Mouse (Mus musculus) urinary bladder, postnatal 10 days (tissue): ENCODE measurements around the gene Zfp799.
A peak's percentile ranks its signal among the peaks of the same experiment; 100 is the strongest.
"Not testable (repeated sequence)": the region's sequence is repeated elsewhere in the genome, so short reads cannot be mapped to it uniquely, and the experiment has no call there.

Experiments used
- DNase-seq: peaks from one replicate; pipeline ENCODE4 v3.0.0; 2022; ENCODE audit warnings: low spot score

Zfp799 gene

DNA sequence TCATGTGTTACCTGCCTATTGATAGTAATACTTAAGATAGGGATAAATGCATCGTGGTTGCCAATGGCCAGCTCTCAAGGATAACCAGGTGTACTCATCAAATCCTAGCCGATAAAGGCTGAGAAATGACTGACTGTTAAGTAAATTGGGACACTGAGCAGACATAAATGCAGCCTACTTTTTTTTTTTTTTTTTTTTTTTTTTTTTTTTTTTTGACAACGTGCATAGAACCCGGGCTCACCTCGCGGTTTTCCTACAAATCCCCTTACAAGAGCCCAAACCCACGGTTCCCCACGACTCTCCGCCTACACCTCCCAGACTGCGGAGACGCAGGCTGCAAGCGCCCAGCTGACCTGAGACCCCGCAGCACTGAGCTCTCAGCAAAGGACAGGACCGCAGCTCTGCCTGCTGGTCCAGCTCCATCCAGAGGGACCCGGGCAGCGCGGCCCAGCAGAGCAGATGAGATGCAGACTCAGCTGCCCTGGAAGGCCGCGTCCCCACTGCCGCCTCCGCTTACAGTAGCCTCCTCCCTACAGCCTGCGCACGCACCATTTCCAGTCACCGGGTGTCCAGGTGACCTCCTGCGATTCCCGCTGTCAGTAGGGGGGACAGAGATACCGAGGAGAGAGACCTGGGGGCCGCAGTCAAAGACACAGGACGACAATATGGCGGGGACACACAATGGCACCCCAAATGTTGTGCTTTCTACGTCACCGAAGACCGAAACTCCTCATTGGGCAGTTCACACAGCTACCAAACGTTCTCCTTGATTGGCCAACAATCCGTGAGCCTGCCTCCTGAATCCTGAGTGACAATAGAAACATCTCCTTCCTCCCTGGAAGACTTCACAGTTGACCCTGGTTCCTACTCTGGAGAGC lies at the start of gene Zfp799:
Gene Zfp799, minus strand, starts transcription at position 722 of the 878 bp plus-strand sequence.
- DNase-seq: no peak

DNA sequence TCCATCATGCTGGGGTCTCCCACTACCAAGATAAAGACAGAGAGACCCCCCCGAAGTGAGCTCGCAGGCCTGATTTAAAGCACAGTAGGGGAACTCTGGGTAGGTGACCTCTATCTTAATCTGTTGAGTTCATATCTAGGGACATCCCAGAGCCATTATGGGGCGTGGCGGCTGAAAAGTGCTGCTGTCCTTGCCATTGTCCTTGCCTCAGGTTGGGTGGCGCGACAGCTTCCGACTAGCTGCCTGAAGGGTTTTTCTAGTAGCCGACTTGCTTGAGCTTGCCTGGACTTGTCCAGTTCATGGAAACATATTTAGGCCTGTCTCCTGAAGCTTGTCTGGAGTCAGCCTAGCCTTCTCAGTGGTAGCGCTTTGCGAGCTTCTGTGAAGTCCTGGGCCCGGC lies 48.7 kb upstream of the Zfp799 start:
- DNase-seq: no peak

DNA sequence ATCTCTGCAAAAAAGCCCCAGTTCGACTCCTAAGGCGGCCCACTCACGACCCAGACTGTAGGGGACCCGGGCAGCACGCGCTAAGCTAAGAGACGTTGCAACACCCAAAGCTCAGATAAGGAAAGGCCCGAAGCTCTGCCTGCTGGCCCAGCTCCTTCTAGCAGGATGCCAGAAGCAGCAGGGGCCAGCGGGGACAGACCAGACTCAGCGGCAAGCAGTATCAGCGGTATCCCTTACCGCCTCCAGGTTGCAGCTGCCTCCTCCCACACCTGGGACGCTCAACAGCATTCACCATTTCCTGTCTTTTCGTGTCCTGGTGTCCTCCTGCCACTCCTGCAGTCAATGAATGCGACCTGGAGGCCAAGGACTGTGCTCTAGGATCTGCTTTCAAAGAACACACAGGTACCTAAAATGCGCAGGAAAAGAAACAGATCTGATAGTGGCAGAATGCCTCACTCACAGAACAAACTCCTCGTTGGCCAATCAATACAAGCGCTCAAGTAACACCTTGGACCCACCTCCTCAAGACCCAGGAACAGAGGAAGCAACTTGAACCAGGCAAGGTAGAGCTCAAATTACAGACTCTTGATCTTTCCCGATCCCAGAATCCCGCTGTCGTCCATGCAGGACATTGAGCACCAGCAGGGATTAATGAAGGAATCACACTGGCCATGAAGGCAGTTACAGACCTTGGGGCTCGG lies 47.6 kb upstream of the Zfp799 start:
- DNase-seq: no peak

DNA sequence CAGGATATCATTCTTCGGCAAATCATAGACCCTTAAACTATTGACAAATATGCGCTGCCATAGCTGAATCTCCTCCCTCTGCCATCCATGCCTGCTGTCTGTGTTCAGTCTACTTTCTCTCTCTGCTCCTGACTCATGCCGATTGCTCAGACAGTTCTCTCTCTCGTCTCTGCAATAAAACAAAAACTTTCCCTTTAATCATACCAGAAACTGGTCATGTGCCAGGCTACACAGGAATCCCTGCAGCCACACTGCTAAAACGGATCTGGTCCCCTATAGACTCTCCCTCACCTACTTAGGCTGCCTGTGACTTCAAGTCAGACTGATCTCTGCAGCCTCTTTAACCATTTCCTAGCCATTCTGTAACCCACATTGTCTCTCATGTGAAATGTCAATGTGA lies 42.6 kb upstream of the Zfp799 start:
- DNase-seq: no peak

DNA sequence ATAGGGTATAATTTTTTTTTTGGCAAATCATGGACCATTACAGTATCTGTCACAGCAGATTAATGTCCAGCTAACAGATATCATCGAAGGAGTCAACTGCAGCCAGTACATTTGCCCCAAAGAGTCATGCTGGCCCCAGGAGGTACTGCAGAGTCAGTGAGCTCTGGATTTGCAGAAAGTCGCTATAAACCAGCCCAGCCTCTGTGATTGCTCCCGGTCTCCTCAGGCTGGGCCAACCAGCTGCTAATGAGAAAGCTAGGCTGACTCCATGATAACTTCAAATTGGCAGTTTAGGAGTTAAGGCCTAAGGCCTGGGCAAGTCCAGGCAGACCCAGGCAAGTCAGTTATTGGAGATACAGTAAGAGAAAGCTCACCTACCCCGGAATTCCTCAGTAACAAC lies 42.0 kb upstream of the Zfp799 start:
- DNase-seq: no peak

DNA sequence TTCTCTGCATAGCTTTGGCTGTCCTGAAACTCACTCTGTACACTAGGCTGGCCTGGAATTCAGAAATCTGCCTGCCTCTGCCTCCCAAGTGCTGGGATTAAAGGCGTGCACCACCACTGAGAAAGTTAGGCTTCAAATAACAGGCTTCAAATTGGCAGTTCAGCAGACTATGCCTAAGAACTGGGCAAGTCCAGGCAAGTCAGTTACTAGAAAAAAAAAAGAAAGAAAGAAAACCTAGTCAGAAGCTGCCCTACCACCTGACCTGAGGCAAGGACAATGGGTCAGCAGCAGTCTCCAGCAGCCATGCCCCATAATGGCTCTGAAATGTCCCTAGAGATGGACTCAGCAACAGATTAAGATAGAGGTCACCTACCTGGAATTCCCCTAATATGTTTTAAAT lies 41.4 kb upstream of the Zfp799 start:
- DNase-seq: no peak

DNA sequence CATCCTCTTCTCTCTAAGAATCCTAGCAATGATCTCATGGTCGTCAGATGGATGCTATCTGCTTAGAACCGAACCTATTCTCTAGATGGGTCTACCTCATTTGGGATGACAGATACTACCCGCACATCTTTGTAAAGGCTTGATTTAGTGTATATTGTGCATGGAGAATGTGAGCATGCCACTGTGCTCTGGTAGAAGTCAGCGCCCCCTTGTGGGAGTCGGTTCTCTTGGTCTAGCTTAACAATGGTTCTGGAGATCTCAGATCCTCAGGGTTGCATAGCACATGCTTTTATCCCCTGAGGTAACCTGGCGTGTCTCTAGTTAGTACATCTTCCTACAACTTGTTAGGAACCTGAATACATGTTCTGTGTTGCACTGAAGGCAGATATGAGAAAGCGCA lies 37.2 kb upstream of the Zfp799 start:
- not testable (repeated sequence) for DNase-seq

DNA sequence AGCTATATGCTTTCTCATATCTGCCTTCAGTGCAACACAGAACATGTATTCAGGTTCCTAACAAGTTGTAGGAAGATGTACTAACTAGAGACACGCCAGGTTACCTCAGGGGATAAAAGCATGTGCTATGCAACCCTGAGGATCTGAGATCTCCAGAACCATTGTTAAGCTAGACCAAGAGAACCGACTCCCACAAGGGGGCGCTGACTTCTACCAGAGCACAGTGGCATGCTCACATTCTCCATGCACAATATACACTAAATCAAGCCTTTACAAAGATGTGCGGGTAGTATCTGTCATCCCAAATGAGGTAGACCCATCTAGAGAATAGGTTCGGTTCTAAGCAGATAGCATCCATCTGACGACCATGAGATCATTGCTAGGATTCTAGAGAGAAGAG lies 26.7 kb upstream of the Zfp799 start:
- DNase-seq: not testable (repeated sequence)

DNA sequence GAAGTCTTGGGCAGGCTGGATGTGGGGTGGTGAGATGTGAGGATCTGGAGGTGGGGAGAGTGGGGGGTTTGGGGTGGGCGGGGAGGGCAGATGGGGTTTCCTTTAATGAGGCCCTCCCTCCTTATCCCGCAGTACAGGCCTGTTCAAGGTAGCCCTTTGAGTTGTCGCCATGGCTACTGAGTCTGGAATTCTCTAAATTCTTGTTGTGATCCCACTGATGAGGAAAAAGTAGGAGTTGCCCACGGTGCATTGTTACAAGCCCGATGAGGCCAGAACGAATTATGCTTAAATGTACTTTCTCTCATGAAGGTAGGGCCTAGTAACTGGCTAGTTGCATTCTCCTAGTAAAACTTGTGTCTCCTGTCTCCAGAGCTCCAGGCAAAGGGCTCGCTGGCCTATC lies 21.5 kb upstream of the Zfp799 start:
- DNase-seq: no peak

DNA sequence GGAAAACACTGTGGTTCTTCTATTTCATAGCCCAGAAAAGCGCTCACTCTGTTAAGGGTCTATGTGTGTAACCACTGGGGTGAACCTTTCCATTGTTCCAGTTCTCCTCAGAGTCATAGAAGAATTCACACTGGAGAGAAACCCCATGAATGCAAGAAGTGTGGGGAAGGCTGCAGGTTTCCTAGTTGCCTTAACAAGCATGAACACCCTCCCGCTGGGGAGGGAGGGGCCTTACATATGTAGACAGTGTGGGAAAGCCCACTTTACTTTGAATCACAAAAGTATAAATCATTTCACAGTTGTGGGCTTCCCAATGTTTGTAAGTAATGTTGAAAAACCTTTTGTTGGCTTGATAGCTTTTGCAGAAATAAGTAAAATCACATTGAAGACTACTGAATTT lies 11.3 kb upstream of the Zfp799 start:
- DNase-seq: no peak

DNA sequence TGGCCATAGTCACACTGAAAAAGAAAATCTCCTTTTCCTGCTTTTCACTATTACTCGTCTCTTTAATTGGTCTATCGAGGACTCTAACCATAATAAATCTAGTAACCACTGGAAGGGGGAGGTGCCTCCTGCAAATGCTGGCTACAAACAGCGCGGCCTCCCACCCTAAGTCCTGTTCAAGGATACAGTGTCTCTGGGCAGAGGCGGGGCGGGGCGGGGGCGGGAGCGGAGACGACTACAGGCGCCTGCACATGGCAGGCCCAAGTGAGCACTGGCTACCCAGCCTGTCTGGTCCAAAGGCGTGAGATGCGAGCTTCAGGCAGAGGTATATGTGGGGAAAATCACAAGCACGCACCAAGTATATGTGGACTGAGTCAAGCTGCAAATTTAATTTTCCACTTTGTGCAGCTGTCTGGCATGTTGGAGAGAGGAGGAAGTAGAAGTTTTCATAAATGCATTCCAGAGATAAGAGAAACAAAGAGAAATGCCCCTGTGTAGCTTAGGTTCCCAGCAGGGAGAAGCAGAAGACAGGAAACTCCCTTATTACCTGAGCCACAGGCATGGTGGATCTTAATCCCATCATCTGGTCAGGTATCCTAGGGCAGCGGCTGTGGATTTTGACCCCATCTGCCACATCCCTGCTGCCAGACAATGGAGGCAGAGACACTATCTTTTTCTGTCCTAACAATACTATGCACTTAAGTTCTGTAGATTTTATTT lies 9.2 kb upstream of the Zfp799 start:
- DNase-seq: no peak

DNA sequence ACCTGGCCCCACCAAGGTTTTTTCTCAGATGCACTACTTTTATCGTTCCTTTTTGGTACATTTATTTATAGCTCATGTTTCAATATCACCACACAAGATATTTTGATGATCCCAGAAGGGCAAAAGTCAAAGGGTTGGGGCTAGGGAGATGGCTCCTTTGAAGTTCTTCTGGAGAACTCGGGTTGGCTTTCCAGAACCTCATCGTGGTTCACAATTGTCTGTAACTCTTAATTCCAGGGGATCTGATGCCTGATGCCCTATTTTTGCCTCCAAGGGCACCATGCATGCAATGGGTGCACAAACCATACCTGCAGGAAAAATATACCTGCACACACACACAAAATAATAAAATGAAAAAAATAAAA lies 339 bp upstream of the Zfp799 start:
- DNase-seq: no peak

DNA sequence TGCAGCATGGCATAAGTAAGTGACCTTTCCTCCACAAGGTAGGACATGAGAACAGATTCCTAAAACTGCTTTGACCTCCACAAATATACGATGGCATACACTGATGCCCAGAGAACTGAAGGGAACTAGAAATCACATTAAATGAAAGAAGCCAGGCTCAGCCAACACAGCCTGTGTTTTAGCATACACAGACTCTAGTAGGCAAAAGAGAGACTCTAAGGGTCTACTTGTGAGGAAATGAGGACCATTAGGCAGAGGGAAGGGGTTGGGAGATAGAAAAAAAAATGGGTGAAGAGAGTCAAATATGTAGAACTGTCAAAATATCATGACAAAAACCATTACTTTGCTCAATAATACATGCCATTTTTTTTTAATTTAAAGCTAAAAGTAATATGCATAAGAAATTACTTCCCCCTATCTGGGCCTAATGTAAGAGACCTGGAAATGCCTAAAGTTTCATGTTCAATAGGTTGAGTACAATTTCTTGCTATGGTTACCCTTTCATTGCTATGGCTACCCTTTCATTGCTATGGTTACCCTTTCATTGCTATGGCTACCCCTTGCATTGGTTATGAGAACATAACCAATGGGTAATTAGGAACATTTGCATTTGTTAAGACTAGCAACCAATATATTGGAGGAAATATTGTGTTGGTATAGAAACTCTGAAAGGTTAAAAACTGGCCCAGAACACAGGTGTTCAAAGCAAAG lies 13.8 kb downstream of the Zfp799 start:
- DNase-seq: no peak

DNA sequence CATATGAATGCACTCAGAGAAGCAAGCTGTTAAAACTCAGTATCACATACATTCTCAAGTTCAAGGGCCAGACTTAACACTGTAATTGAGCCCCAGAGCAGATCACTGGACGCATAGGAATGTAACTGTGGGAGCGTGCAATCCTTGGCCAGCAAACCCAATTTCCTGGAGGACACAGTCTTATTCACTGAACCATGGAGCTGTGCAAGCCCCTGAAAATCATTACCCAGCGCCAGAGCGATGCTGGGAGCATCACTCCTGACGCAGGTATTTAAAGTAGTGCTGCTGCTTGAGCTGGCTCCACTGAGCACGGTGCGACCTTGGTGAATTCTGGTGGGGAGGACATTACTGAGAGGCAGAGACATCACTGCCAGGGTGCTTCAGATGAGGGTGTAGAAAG lies 15.9 kb downstream of the Zfp799 start:
- no peak for DNase-seq

DNA sequence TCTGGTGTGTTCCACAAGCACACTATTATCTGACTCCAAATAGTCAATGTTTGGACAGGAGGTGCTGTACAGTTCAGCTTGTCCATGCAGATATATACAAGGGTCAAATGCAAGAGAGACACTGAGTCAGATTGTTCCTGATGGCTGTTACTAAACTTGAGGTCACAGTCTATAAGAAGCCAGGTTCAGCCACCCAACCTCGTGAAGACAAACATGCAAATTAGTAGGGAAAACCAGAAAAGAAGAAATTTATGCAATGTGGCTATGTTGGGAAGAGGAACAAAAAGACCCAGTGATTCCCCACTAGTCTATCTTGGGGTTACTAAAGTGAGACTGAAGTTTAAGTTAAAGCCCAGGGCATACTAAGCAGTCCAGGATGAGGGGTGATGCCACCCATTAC lies 19.4 kb downstream of the Zfp799 start:
- DNase-seq: no peak

DNA sequence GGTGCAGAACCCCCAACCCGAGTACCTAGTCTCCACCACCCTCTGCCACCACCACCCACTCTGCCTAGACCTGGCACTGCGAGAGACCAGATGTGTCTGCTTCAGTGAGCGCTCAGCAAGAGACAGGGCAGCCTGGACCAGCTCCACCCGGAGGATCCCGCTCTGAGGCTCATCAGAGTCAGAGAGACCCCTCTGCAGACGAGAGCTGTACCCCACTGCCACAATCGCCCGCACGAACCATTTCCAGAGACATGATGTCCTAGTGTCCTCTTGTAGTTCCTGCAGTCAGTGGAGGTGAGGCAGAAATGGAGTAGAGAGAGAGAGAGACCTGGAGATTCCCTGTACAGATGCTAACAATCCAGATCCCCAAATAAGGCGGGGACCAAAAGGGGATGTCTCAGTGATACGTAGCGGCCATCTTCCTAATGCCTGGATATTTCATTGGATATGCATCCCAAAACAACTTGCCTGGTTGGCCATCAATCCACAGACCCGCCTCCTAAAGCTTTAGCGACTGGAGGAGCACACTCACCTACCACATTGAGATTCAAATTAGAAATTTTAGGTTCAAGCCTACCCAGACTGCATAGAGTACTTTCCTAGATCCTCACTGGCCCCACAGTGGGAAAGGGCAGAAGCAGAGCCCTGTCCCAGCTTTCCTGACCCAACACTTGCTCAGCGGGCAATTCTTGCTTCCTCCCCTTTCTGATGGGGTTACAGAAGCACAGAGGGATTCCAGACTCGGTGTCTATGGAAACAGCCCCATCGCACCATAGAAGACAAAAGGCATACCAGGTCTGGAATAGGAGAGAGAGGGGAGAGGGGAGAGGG lies 20.3 kb downstream of the Zfp799 start, which contains the start of gene Zfp811:
Gene Zfp811, minus strand, starts transcription at position 388 of the 831 bp plus-strand sequence.
- DNase-seq: no peak

DNA sequence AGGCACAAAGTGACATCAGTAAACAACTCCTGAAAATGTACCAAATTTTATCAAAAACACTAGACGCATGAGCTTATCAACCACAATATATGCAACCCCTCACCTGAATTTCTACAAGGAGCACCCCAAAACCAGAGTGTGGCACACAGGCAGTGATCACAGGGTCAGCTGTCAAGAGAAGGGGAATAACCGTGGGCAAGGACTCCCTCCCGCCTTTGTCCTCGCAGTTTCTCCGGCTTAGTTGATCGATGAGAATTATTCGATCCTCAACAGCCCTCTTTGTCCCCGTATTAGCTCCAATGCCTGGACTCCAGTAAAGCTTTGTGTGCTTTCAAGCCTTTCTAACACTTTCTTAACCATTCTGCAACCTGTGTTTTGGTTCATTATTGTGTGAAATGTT lies 21.1 kb downstream of the Zfp799 start:
- no peak for DNase-seq

DNA sequence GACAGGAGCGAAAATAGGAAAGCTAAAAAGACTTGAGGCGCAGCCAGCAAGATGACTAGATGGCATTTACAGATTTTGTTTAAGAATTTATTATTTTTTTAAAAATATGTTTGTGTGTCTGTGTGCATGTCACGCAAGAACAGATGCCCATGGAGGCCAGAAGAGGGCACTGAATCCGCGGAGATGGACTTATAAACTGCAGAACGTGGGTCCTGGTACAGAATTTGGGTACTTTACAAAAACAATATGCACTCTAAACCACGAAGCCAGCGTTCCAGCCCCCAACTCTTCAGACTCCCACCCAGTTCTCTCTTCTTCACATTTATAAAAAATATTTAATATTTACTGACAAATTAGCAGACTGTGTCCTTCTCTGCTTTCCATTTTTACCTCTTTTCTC lies 40.8 kb downstream of the Zfp799 start:
- no peak for DNase-seq

DNA sequence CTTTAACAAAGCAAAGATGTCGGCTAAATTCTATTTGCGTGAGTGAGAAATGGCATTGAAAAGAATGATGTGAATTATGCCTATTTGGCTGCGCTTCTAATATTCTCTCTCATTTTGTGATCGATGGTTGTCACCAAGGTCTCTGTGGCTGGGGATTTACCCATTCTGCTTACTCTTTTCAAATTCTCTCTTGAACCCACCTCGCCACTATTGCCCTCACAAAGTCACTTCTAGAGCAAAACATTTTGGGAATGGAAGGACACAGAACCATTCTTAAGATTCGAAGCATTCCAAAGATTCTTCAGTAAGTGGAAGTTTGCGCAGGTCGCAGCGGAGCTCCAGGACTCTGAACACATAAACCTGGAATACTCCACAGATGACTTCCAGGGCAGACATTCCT lies 41.5 kb downstream of the Zfp799 start:
- no peak for DNase-seq

DNA sequence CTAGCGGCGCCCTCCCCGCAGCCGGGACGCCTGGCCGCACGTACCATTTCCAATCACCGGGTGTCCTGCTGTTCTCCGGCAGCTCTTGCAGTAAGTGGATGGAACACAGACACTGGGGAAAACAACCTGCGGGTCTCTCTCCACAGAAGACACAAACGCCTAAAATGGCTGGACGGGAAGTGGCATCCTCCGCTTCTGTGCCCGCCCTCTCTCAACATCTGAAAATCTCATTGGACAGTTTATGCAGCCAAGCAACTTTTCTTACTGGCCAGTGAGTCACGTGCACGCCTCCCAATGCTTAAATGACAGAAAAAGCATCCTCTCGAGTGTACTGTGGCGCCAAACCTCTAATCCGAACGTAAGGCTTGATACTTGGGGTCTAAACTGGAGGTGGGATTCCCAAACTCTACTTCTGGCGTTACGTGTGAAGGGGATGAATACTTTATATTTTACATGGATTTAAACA lies 41.9 kb downstream of the Zfp799 start, which contains the start of gene Zfp871:
Gene Zfp871, minus strand, starts transcription at position 194 of the 466 bp plus-strand sequence.
- DNase-seq: peak; percentile 20
